Mouse (Mus musculus) C2C12 (cell line): ENCODE results near the gene Gm14085. TPM values are rescaled to one million over a fixed set of nuclear protein-coding genes. Genes with fewer than 3 reads are reported as not detected.

Experiments
- H3K27me3 ChIP-seq: one replicate; pipeline ENCODE4 v1.6.1; 2011; ENCODE audit not compliant: control insufficient read depth, insufficient read depth, insufficient read length
- H3K36me3 ChIP-seq: one replicate; pipeline ENCODE4 v1.6.1; 2011; ENCODE audit not compliant: control insufficient read depth, insufficient read depth
- H3K4me3 ChIP-seq: one replicate; pipeline ENCODE4 v1.5.1; 2011; ENCODE audit warnings: mild to moderate bottlenecking, control low read depth; ENCODE audit not compliant: poor library complexity, insufficient read depth, severe bottlenecking
- H3K79me2 ChIP-seq: one replicate; pipeline ENCODE4 v1.6.1; 2011; ENCODE audit not compliant: control insufficient read depth, insufficient read depth
- H3K79me3 ChIP-seq: one replicate; pipeline ENCODE4 v1.6.1; 2011; ENCODE audit warnings: low read depth, control low read depth
- H3ac ChIP-seq: one replicate; pipeline ENCODE3; 2011; ENCODE audit warnings: low read depth; ENCODE audit not compliant: control insufficient read depth, insufficient read length
- CEBPB ChIP-seq: IDR thresholded peaks from one replicate; pipeline ENCODE4 v1.6.1; 2011; ENCODE audit warnings: low read depth, mild to moderate bottlenecking, control low read depth, moderate library complexity
- CTCF ChIP-seq: IDR thresholded peaks from one replicate; pipeline ENCODE4 v1.5.1; 2011; ENCODE audit not compliant: control insufficient read depth, insufficient read depth, insufficient read length
- FOSL1 ChIP-seq: IDR thresholded peaks from one replicate; pipeline ENCODE4 v1.8.0; 2011; ENCODE audit warnings: mild to moderate bottlenecking, low read length; ENCODE audit not compliant: poor library complexity, insufficient read depth, severe bottlenecking
- MAX ChIP-seq: IDR thresholded peaks from one replicate; pipeline ENCODE4 v1.6.1; 2011; ENCODE audit warnings: mild to moderate bottlenecking, control low read depth
- MYOD1 ChIP-seq: IDR thresholded peaks from one replicate; pipeline ENCODE4 v1.6.1; 2011; ENCODE audit warnings: low read depth; ENCODE audit not compliant: control insufficient read depth, insufficient read length
- MYOG ChIP-seq: IDR thresholded peaks from one replicate; pipeline ENCODE4 v1.6.1; 2011; ENCODE audit not compliant: control insufficient read depth, insufficient read length; ENCODE audit errors: extremely low read depth
- USF1 ChIP-seq: IDR thresholded peaks from one replicate; pipeline ENCODE4 v1.6.1; 2011; ENCODE audit warnings: low read depth, mild to moderate bottlenecking, control low read depth, moderate library complexity
- polyA plus RNA-seq: library from polyadenylated mRNA; unstranded; fragments of >200 nt; fragmentation: generic; extraction: Trizol; gene quantifications from one replicate; pipeline ENCODE4 v1.2.1, GENCODE M21; 2012; ENCODE audit warnings: missing spikeins

Gm14085 gene
- polyA plus RNA-seq, 1 experiment = not detected

DNA sequence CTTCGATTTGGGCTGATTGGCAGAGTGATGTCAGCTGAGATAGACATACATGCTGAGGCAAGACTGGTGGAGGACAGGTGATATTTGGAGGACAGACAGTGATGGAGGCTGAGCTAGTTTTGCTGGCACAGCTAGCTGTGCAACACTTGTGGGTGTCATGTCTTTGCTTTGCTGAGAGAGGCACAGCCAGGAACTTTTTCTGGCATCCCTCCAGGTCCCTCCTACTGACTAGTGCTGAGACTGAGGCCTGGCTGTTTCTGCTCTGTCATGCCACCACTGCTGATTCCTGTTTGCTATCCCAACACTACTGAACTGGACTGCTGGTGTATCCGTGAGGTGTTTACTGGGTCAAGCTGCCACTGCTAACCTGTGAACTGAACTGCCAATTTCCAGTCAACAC lies 48.6 kb downstream of the Gm14085 start:
- no peaks in the 10 kb centered on the region for H3K36me3 ChIP-seq
- no peak overlapping the region for H3ac ChIP-seq
- H3K79me2 ChIP-seq = no peaks in the 10 kb centered on the region
- TF ChIP-seq CTCF (no peak), MYOD1 (no peak), MAX (no peak), USF1 (no peak), FOSL1 (no peak), CEBPB (no peak), MYOG (no peak)
- no peaks in the 10 kb centered on the region for H3K27me3 ChIP-seq
- H3K79me3 ChIP-seq = no peaks in the 10 kb centered on the region
- H3K4me3 ChIP-seq = no peak overlapping the region

DNA sequence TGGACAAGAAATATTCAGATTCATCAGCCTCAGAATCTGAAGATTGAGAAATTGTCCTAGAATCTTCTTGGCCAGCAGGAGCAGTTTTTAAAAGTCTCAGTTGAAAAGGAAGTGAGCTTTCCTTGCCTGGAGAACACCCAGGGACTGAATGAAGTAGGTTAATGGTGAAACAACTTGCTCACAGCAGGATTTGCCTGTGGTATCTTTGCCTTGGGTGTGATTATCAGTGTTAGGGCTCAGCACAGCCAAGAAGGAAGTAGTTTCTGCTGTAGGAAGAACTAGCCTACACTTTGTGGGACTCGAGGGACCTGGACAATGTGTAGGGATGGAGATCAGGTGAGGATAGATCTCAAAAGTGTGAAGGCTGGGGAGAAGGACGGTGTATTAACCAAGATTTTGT lies 49.9 kb downstream of the Gm14085 start:
- Histone ChIP-seq H3K36me3 (no peaks in the 10 kb centered on the region), H3ac (no peak overlapping the region), H3K4me3 (no peak overlapping the region), H3K79me2 (no peaks in the 10 kb centered on the region), H3K79me3 (no peaks in the 10 kb centered on the region), H3K27me3 (no peaks in the 10 kb centered on the region)
- no peak for TF ChIP-seq MYOG
- TF ChIP-seq USF1 = no peak
- TF ChIP-seq MYOD1 = no peak
- TF ChIP-seq CTCF = no peak
- TF ChIP-seq FOSL1 = no peak
- TF ChIP-seq CEBPB = no peak

DNA sequence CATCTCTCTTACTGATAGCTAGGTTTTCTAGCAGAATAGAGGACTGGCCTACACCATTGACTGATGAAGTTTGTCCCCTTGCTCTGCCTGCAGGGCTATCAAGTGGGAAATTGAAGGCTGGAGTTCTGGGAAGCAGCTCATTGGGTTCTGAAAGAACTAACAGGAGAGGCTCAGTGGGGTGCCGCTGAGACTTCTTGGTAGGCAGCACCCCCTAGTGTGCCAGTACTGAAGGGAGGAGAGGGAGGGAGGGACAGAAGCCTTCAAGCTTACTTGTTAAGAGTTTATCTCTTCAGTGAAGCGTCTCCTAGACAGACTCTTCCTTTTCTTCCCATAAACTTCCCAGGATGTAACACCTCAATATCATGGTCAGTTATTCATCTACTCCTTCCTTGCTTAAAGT lies 73.6 kb downstream of the Gm14085 start:
- Histone ChIP-seq H3K79me2 (no peaks in the 10 kb centered on the region), H3K79me3 (no peaks in the 10 kb centered on the region)

DNA sequence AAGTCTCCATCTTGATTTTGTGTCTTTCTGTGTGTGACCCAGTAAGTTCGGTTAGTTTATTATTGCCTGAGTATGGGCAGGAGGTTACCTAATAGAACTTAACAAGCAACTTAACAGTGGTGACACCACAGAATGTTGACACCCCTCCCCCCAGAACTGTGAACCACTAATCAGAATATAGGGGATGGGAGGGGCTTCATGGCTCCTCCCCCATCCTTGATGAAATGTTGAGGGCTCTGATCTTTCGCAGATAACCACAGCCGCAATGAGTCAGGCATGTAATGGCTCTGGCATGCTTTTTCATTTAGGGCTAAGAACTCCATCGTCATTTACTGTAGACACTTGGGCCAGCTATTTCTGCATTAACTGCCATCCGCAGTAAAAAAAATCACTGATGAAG lies 76.5 kb downstream of the Gm14085 start:
- Histone ChIP-seq H3K27me3 (no peaks in the 10 kb centered on the region), H3K4me3 (no peak overlapping the region), H3K79me2 (no peaks in the 10 kb centered on the region), H3K79me3 (no peaks in the 10 kb centered on the region), H3K36me3 (no peaks in the 10 kb centered on the region), H3ac (no peak overlapping the region)
- TF ChIP-seq CTCF = no peak
- no peak for TF ChIP-seq MYOG
- no peak for TF ChIP-seq MAX
- TF ChIP-seq FOSL1 = no peak
- TF ChIP-seq USF1 = no peak
- TF ChIP-seq MYOD1 = no peak

More for the DNA sequence above, 73.6 kb downstream of the Gm14085 start:
- Histone ChIP-seq H3K4me3 (no peak overlapping the region), H3K27me3 (no peaks in the 10 kb centered on the region), H3K36me3 (no peaks in the 10 kb centered on the region), H3ac (no peak overlapping the region)
- no peak for TF ChIP-seq MYOG
- TF ChIP-seq CTCF = peak; percentile 13

DNA sequence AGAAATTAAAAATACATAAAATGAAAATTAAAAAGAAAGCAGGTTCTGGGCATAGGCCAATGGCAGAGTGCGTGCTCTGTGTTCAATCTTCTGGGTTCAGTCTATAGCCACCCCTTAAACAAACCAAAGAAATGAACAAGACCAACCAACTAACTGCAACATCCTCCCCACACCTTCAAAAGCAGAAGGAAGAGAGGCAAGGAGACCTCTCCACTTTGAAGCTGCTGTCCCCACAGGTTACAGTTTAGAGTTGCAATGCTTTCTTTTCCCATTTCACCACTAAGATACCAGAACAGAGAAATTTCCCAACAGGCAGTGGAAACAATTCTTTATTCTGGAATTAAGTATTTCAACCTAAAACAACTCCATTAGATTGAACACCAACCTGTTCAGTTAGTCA lies 77.5 kb downstream of the Gm14085 start:
- H3K27me3 ChIP-seq = no peaks in the 10 kb centered on the region
- TF ChIP-seq MYOD1 (no peak), FOSL1 (no peak), USF1 (no peak), CEBPB (no peak), CTCF (no peak), MYOG (no peak)
- no peaks in the 10 kb centered on the region for H3K36me3 ChIP-seq
- no peaks in the 10 kb centered on the region for H3K79me3 ChIP-seq
- no peaks in the 10 kb centered on the region for H3K79me2 ChIP-seq
- no peak overlapping the region for H3ac ChIP-seq
- no peak overlapping the region for H3K4me3 ChIP-seq

DNA sequence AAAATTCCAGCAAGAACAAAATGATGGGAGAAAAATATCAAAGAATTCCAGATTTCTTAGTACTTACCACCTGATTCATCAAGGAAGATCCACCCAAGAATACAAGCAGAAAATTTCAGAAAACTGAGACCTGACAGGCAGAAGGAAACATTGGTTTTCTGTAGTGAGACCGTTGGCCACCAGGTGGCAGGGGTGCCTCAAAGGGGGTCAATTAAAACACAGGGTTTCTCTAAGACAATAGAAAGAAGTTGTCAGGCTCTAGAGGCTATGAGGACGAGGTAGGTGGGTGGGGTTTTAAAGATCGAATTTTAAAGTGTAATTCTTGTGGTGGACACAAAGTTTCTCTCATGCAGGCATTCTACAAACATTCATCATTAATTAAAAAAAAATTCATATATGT lies 84.7 kb downstream of the Gm14085 start:
- H3K79me2 ChIP-seq = no peaks in the 10 kb centered on the region
- no peaks in the 10 kb centered on the region for H3K79me3 ChIP-seq
- H3ac ChIP-seq = no peak overlapping the region
- no peak overlapping the region for H3K4me3 ChIP-seq
- no peak for TF ChIP-seq USF1
- no peak for TF ChIP-seq MYOG
- TF ChIP-seq MAX = no peak
- no peak for TF ChIP-seq CEBPB
- no peak for TF ChIP-seq MYOD1
- H3K27me3 ChIP-seq = no peaks in the 10 kb centered on the region
- no peaks in the 10 kb centered on the region for H3K36me3 ChIP-seq

DNA sequence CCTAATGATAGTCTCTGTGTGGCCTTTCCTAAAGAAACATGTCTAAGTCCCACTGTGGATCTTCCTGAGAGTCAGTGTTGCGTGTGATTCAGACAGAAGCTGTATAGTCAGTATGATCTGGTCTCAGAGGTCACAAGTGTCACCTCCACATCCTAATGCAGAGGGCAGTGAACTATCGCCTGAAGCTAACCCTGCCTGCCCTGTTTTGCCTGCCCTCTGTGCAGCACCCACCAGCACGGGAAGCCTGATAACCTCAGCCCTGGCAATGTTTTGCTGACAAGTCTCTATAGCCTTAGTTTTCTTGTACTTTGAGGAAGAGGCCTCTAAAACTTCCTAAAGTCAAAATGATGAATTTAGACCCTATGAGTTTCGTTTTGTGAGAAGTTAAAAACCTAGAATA lies 85.7 kb downstream of the Gm14085 start:
- H3K79me3 ChIP-seq = no peaks in the 10 kb centered on the region
- no peak for TF ChIP-seq CEBPB
- TF ChIP-seq FOSL1 = no peak
- no peak for TF ChIP-seq MAX
- no peak for TF ChIP-seq CTCF
- no peak for TF ChIP-seq USF1
- no peak for TF ChIP-seq MYOG
- no peak for TF ChIP-seq MYOD1
- H3K4me3 ChIP-seq = no peak overlapping the region
- no peaks in the 10 kb centered on the region for H3K36me3 ChIP-seq
- H3ac ChIP-seq = no peak overlapping the region
- H3K27me3 ChIP-seq = no peaks in the 10 kb centered on the region
- H3K79me2 ChIP-seq = no peaks in the 10 kb centered on the region
